21 mouse cellular contexts compared by ENCODE assay signal in the genomic region with DNA sequence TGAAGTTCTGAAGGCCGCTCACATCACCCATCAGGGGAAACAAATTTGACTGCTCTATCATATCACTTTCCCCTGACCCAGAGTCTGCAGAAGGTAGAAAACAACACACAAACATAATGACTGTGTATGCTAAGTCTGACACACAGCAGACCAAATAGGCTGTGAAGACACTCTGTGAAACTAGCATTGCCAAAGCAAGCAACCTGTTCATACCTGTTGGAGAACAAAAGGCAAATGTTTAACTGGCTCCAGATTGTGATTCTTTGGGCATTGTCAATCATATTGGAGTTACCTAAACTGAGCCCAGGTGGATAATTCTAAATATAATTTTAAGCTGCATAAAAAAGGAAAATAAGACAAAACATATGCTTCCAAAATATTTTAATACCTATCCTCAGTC.
A peak's percentile ranks its signal among the peaks of the same experiment; 100 is the strongest.
DNase-seq lines count a peak whose midpoint lies in the region; ATAC-seq and TF ChIP-seq lines count a peak whose summit lies in the region.
"Had no signal": no experiment of that assay in that cellular context is flagged by ENCODE, and none has a peak within 500 bp of the region (broad histone marks: within the 10 kb centered on the region; RNA-seq: fewer than 3 reads in every experiment).

No protein-coding gene starts in this region.

- no peak overlapping the region for H3K4me2 ChIP-seq in stomach, embryonic 16.5 days (ENCODE audit: low read depth, low read length)
- no peak overlapping the region for H3K4me2 ChIP-seq in stomach, postnatal 0 days (replicated peaks; ENCODE audit: low read depth)

- H3K27me3 ChIP-seq in stomach, embryonic 16.5 days (ENCODE audit: control insufficient read depth, insufficient read depth, low read length), result no peaks in the 10 kb centered on the region
- H3K27me3 ChIP-seq in stomach, postnatal 0 days (ENCODE audit: control insufficient read depth, insufficient read depth, low read length), result no peaks in the 10 kb centered on the region
- H3K27me3 ChIP-seq: CH12.LX, Patski had no signal

- no peaks in the 10 kb centered on the region for H3K9me3 ChIP-seq in stomach, embryonic 16.5 days (replicated peaks; ENCODE audit: control insufficient read depth, low read length)
- H3K9me3 ChIP-seq in stomach, postnatal 0 days (ENCODE audit: control insufficient read depth, low read length), result no peaks in the 10 kb centered on the region
- H3K9me3 ChIP-seq: G1E had no signal

- ATAC-seq in stomach, embryonic 16.5 days (ENCODE audit: insufficient read depth, low FRiP score), result no peak
- no peak for ATAC-seq in stomach, postnatal 0 days (ENCODE audit: low FRiP score, low TSS enrichment)
- no peak for ATAC-seq in granulocyte monocyte progenitor cell, adult 5-6 weeks (replicated peaks; ENCODE audit: poor library complexity, severe bottlenecking)
- ATAC-seq: activated CD4-positive, CD25-positive, alpha-beta regulatory T cell, adult 4 months; CD4-positive, CD25-positive, alpha-beta regulatory T cell, adult 4 months; Patski had no signal

- intact Hi-C loops in left cerebral cortex, postnatal 4 days (cut with DNase I), result no loop called here

- no peak overlapping the region for H3K9ac ChIP-seq in stomach, embryonic 16.5 days (ENCODE audit: low read length)
- H3K9ac ChIP-seq in stomach, postnatal 0 days (ENCODE audit: low read length), result no peak overlapping the region

- no peaks in the 10 kb centered on the region for H3K36me3 ChIP-seq in stomach, embryonic 16.5 days (ENCODE audit: control insufficient read depth, insufficient read depth, low read length)
- H3K36me3 ChIP-seq in stomach, postnatal 0 days (ENCODE audit: control insufficient read depth, insufficient read depth, low read length), result no peaks in the 10 kb centered on the region
- H3K36me3 ChIP-seq: G1E had no signal

- no peak for DNase-seq in stomach, postnatal 0 days (ENCODE audit: low spot score)
- peak; percentile 64 for DNase-seq in fat pad, adult 2 months (ENCODE audit: extremely low read depth, low read depth, low spot score)
- DNase-seq in gonadal fat pad, adult 2 months (ENCODE audit: low read depth), result peak; percentile 70
- DNase-seq in left cerebral cortex, postnatal 4 days, result no peak
- DNase-seq: adrenal gland, adult 2 months; adrenal gland, adult 8-10 months; adrenal gland, postnatal 10 days; adrenal gland, postnatal 14 days; adrenal gland, postnatal 25 days; adrenal gland, postnatal 36 days; B cell, adult 2 months; cerebellum, adult 11 months; cerebellum, adult 11-12 months; cerebellum, adult 18-20 months had no signal

- no peak overlapping the region for H3K4me3 ChIP-seq in stomach, embryonic 16.5 days (replicated peaks; ENCODE audit: low read length)
- no peak overlapping the region for H3K4me3 ChIP-seq in stomach, postnatal 0 days (ENCODE audit: low read depth, low read length)

- no peaks in the 10 kb centered on the region; the same call in 1 of the 2 replicates for H3K4me1 ChIP-seq in stomach, embryonic 16.5 days (ENCODE audit: control insufficient read depth, insufficient read depth, low read length)
- no peaks in the 10 kb centered on the region for H3K4me1 ChIP-seq in stomach, postnatal 0 days (replicated peaks; ENCODE audit: control insufficient read depth, insufficient read depth)

- 0 out of 2 replicates have a peak overlapping the region, but pooled peaks have one; percentile 5 for H3K27ac ChIP-seq in stomach, embryonic 16.5 days (ENCODE audit: low read length)
- H3K27ac ChIP-seq in stomach, postnatal 0 days (replicated peaks), result no peak overlapping the region

- TF ChIP-seq EP300 in stomach, postnatal 0 days (optimal IDR thresholded peaks at IDR 0.05), result no peak

- TF ChIP-seq CTCF in stomach, postnatal 0 days (IDR thresholded peaks at IDR 0.05; ENCODE audit: low read depth), result no peak

- WGBS in stomach, embryonic 16.5 days, result 89% methylated on average over 1 of the region's 1 CpGs
- WGBS in stomach, postnatal 0 days, result 97% methylated on average over 1 of the region's 1 CpGs

Comparison
In these comparisons a context has a peak if more than half of its experiments do, and no peak if none do; other contexts are left out.
1. DNase-seq: peak in fat pad, adult 2 months (single experiment) and gonadal fat pad, adult 2 months (single experiment); none in stomach, postnatal 0 days (single experiment) and left cerebral cortex, postnatal 4 days (single experiment).